23 mouse cellular contexts compared by ENCODE assay signal in the genomic region with DNA sequence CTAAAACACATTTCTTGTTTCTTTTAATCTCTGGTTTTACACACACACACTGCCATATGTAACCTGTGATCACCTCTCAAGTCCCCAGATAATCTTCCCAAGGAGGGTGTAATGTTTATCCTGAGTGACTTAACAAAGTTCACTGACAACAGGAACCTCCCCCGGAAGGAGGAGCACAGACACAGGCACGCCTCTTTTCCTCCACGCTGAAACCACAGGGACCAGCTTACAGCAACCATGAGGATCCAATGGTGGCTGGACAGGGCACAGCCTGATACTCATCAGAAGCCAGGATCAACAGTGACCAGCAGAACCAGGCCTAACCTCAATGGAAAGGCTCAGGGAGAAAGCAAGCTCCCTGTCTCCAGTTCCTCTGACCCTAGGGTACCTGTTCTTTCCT.
DNase-seq lines count a peak whose midpoint lies in the region; ATAC-seq and TF ChIP-seq lines count a peak whose summit lies in the region.
"Had no signal": no experiment of that assay in that cellular context is flagged by ENCODE, and none has a peak within 500 bp of the region (broad histone marks: within the 10 kb centered on the region; RNA-seq: fewer than 3 reads in every experiment).

No protein-coding gene starts in this region.

- no peaks in the 10 kb centered on the region for H3K9me3 ChIP-seq in intestine, embryonic 16.5 days (ENCODE audit: control insufficient read depth, low read length)
- no peaks in the 10 kb centered on the region for H3K9me3 ChIP-seq in intestine, embryonic 15.5 days
- H3K9me3 ChIP-seq in liver, embryonic 11.5 days (ENCODE audit: control insufficient read depth, low read length) = peaks cover 3% of the 10 kb centered on the region; the same call in 1 of the 2 replicates
- no peaks in the 10 kb centered on the region for H3K9me3 ChIP-seq in stomach, postnatal 0 days (ENCODE audit: control insufficient read depth, low read length)
- H3K9me3 ChIP-seq: embryonic facial prominence, embryonic 10.5 days; forebrain, embryonic 13.5 days; heart, embryonic 15.5 days; hindbrain, embryonic 10.5 days had no signal

- no peak for DNase-seq in liver, embryonic 11.5 days (ENCODE audit: low spot score)
- DNase-seq in liver = no peak
- no peak for DNase-seq in cerebellum, adult 9-10 months
- DNase-seq in stomach, postnatal 0 days (ENCODE audit: low spot score) = no peak
- DNase-seq: adrenal gland, postnatal 14 days; cerebellum, adult 11-12 months; cerebellum, adult 9-11 months; cerebellum, postnatal 36 days; forebrain, postnatal 0 days; gastrocnemius, adult 2 months; gastrocnemius, postnatal 25 days; heart, adult 18-20 months had no signal

- no peak overlapping the region for H3K9ac ChIP-seq in intestine, embryonic 16.5 days (ENCODE audit: low read depth, low read length)
- no peak overlapping the region for H3K9ac ChIP-seq in intestine, embryonic 15.5 days
- no peak overlapping the region for H3K9ac ChIP-seq in liver, embryonic 11.5 days (ENCODE audit: low read depth, low read length)
- no peak overlapping the region for H3K9ac ChIP-seq in stomach, postnatal 0 days (ENCODE audit: low read length)
- H3K9ac ChIP-seq: forebrain, embryonic 13.5 days; forebrain, postnatal 0 days; heart, embryonic 15.5 days; hindbrain, embryonic 14.5 days had no signal

- H3K27me3 ChIP-seq in intestine, embryonic 16.5 days (replicated peaks; ENCODE audit: control insufficient read depth, insufficient read depth, low read length) = no peaks in the 10 kb centered on the region
- H3K27me3 ChIP-seq in intestine, embryonic 15.5 days (replicated peaks) = no peaks in the 10 kb centered on the region
- H3K27me3 ChIP-seq in liver, embryonic 11.5 days (replicated peaks; ENCODE audit: control insufficient read depth, insufficient read depth, low read length) = no peaks in the 10 kb centered on the region
- no peaks in the 10 kb centered on the region for H3K27me3 ChIP-seq in stomach, postnatal 0 days (ENCODE audit: control insufficient read depth, insufficient read depth, low read length)
- H3K27me3 ChIP-seq: CH12.LX; forebrain, embryonic 13.5 days; heart, embryonic 15.5 days had no signal

- H3K4me2 ChIP-seq in intestine, embryonic 16.5 days (ENCODE audit: low read depth, low read length) = no peak overlapping the region
- H3K4me2 ChIP-seq in intestine, embryonic 15.5 days (replicated peaks) = no peak overlapping the region
- H3K4me2 ChIP-seq in liver, embryonic 11.5 days = no peak overlapping the region
- H3K4me2 ChIP-seq in stomach, postnatal 0 days (replicated peaks; ENCODE audit: low read depth) = no peak overlapping the region
- H3K4me2 ChIP-seq: forebrain, embryonic 13.5 days; heart, embryonic 11.5 days; heart, embryonic 15.5 days; hindbrain, embryonic 14.5 days had no signal

- ATAC-seq in intestine, embryonic 16.5 days = 0 out of 2 replicates have a peak, but pooled peaks have one; percentile 46
- no peak; the same call in 1 of the 2 replicates for ATAC-seq in intestine, embryonic 15.5 days
- peak; percentile 36; the same call in 1 of the 2 replicates for ATAC-seq in liver, embryonic 11.5 days (replicated peaks; ENCODE audit: low FRiP score)
- ATAC-seq in common myeloid progenitor, adult 5-6 weeks (replicated peaks; ENCODE audit: low read depth, poor library complexity, severe bottlenecking) = peak; percentile 56
- peak; percentile 72 for ATAC-seq in megakaryocyte progenitor cell, adult 5-6 weeks (replicated peaks; ENCODE audit: poor library complexity)
- no peak; the same call in none of the 2 replicates for ATAC-seq in stomach, postnatal 0 days (ENCODE audit: low FRiP score, low TSS enrichment)
- ATAC-seq: forebrain, embryonic 13.5 days; forebrain, postnatal 0 days had no signal

- TF ChIP-seq EP300 in stomach, postnatal 0 days (optimal IDR thresholded peaks at IDR 0.05) = no peak

- no peak overlapping the region for H3K4me3 ChIP-seq in intestine, embryonic 16.5 days (ENCODE audit: low read length)
- no peak overlapping the region for H3K4me3 ChIP-seq in intestine, embryonic 15.5 days (replicated peaks)
- no peak overlapping the region for H3K4me3 ChIP-seq in liver, embryonic 11.5 days (ENCODE audit: low read depth, low read length)
- H3K4me3 ChIP-seq in stomach, postnatal 0 days (ENCODE audit: low read depth, low read length) = no peak overlapping the region
- H3K4me3 ChIP-seq: embryonic facial prominence, embryonic 10.5 days; forebrain, embryonic 13.5 days; gastrocnemius, adult 2 months; heart, embryonic 15.5 days; hindbrain, embryonic 10.5 days had no signal

- H3K27ac ChIP-seq in intestine, embryonic 16.5 days (ENCODE audit: low read length) = no peak overlapping the region
- H3K27ac ChIP-seq in intestine, embryonic 15.5 days = no peak overlapping the region
- H3K27ac ChIP-seq in liver, embryonic 11.5 days (ENCODE audit: low read depth, low read length) = no peak overlapping the region
- no peak overlapping the region for H3K27ac ChIP-seq in stomach, postnatal 0 days (replicated peaks)
- H3K27ac ChIP-seq: embryonic facial prominence, embryonic 10.5 days; forebrain, embryonic 13.5 days; gastrocnemius, adult 2 months; heart, embryonic 15.5 days; hindbrain, embryonic 10.5 days; hindbrain, embryonic 14.5 days had no signal

- no peaks in the 10 kb centered on the region for H3K36me3 ChIP-seq in intestine, embryonic 16.5 days (ENCODE audit: control insufficient read depth, insufficient read depth, low read length)
- H3K36me3 ChIP-seq in intestine, embryonic 15.5 days = no peaks in the 10 kb centered on the region
- no peaks in the 10 kb centered on the region; the same call in 1 of the 2 replicates for H3K36me3 ChIP-seq in liver, embryonic 11.5 days (ENCODE audit: control insufficient read depth, insufficient read depth, low read length)
- H3K36me3 ChIP-seq in stomach, postnatal 0 days (ENCODE audit: control insufficient read depth, insufficient read depth, low read length) = peaks cover 12% of the 10 kb centered on the region

- WGBS in intestine, embryonic 16.5 days = 26% methylated on average over 3 of the region's 3 CpGs
- 41% methylated on average over 3 of the region's 3 CpGs for WGBS in intestine, embryonic 15.5 days
- WGBS in liver, embryonic 11.5 days = 20% methylated on average over 3 of the region's 3 CpGs
- WGBS in stomach, postnatal 0 days = 28% methylated on average over 3 of the region's 3 CpGs

- no peak for TF ChIP-seq CTCF in stomach, postnatal 0 days (IDR thresholded peaks at IDR 0.05; ENCODE audit: low read depth)

- H3K4me1 ChIP-seq in intestine, embryonic 16.5 days (ENCODE audit: control insufficient read depth, insufficient read depth, low read length) = no peaks in the 10 kb centered on the region
- no peaks in the 10 kb centered on the region for H3K4me1 ChIP-seq in intestine, embryonic 15.5 days (replicated peaks)
- H3K4me1 ChIP-seq in liver, embryonic 11.5 days (replicated peaks; ENCODE audit: control insufficient read depth, insufficient read depth, low read length) = no peaks in the 10 kb centered on the region
- H3K4me1 ChIP-seq in stomach, postnatal 0 days (replicated peaks; ENCODE audit: control insufficient read depth, insufficient read depth) = no peaks in the 10 kb centered on the region; the same call in 1 of the 2 replicates
- H3K4me1 ChIP-seq: forebrain, embryonic 13.5 days; hindbrain, embryonic 10.5 days had no signal

Comparison
In these comparisons a context has a peak if more than half of its experiments do, and no peak if none do; other contexts are left out.
1. ATAC-seq: peak in intestine, embryonic 16.5 days (single experiment), liver, embryonic 11.5 days (single experiment), common myeloid progenitor, adult 5-6 weeks (single experiment) and megakaryocyte progenitor cell, adult 5-6 weeks (single experiment); none in intestine, embryonic 15.5 days (single experiment) and stomach, postnatal 0 days (single experiment).